Mouse (Mus musculus): ENCODE measurements around the gene Atf7ip. TPM values are rescaled to one million over a fixed set of nuclear protein-coding genes. Genes with fewer than 3 reads are reported as not detected.
A peak's percentile ranks its signal among the peaks of the same experiment; 100 is the strongest.

Atf7ip gene
- polyA plus RNA-seq, 1 experiment from 2014 or later = 31.2 TPM

GRCm38 (mm10) chr6:136522658-136523057 lies 16.7 kb downstream of the Atf7ip start:
- WGBS = 89% methylated on average over 5 of the region's 5 CpGs
- Histone ChIP-seq H3K9ac (ENCODE audit: low read depth, low read length) (no peak overlapping the region), H3K4me1 (replicated peaks; ENCODE audit: control insufficient read depth, insufficient read depth, low read length) (peaks cover 4% of the 10 kb centered on the region), H3K4me2 (no peak overlapping the region), H3K4me3 (ENCODE audit: low read depth, low read length) (no peak overlapping the region), H3K27ac (ENCODE audit: low read depth, low read length) (no peak overlapping the region), H3K27me3 (replicated peaks; ENCODE audit: control insufficient read depth, insufficient read depth, low read length) (no peaks in the 10 kb centered on the region), H3K9me3 (ENCODE audit: control insufficient read depth, low read length) (peaks cover 6% of the 10 kb centered on the region; the same call in 1 of the 2 replicates), H3K36me3 (ENCODE audit: control insufficient read depth, insufficient read depth, low read length) (peaks cover 13% of the 10 kb centered on the region; the same call in 1 of the 2 replicates)
- DNase-seq (ENCODE audit: low spot score) (no peak), ATAC-seq (replicated peaks; ENCODE audit: low FRiP score) (no peak)

GRCm38 (mm10) chr6:136524751-136525150 lies 18.8 kb downstream of the Atf7ip start:
- no peak overlapping the region for H3K4me2 ChIP-seq
- ATAC-seq (replicated peaks; ENCODE audit: low FRiP score) = no peak
- no peak overlapping the region for H3K4me3 ChIP-seq (ENCODE audit: low read depth, low read length)
- no peak overlapping the region for H3K27ac ChIP-seq (ENCODE audit: low read depth, low read length)
- H3K9me3 ChIP-seq (ENCODE audit: control insufficient read depth, low read length) = peaks cover 6% of the 10 kb centered on the region; the same call in 1 of the 2 replicates
- 84% methylated on average over 4 of the region's 4 CpGs for whole genome bisulfite sequencing
- H3K9ac ChIP-seq (ENCODE audit: low read depth, low read length) = no peak overlapping the region
- H3K4me1 ChIP-seq (replicated peaks; ENCODE audit: control insufficient read depth, insufficient read depth, low read length) = peaks cover 12% of the 10 kb centered on the region
- no peak for DNase-seq (ENCODE audit: low spot score)
- H3K36me3 ChIP-seq (ENCODE audit: control insufficient read depth, insufficient read depth, low read length) = peaks cover 17% of the 10 kb centered on the region; the same call in 1 of the 2 replicates
- no peaks in the 10 kb centered on the region for H3K27me3 ChIP-seq (replicated peaks; ENCODE audit: control insufficient read depth, insufficient read depth, low read length)

- peaks cover 6% of the 10 kb centered on the region; the same call in 1 of the 2 replicates for H3K9me3 ChIP-seq (ENCODE audit: control insufficient read depth, low read length)
- no peak overlapping the region for H3K4me2 ChIP-seq
- ATAC-seq (replicated peaks; ENCODE audit: low FRiP score) = no peak
- H3K4me1 ChIP-seq (replicated peaks; ENCODE audit: control insufficient read depth, insufficient read depth, low read length) = peaks cover 12% of the 10 kb centered on the region
- H3K4me3 ChIP-seq (ENCODE audit: low read depth, low read length) = no peak overlapping the region
- no peak for DNase-seq (ENCODE audit: low spot score)
- no peak overlapping the region for H3K27ac ChIP-seq (ENCODE audit: low read depth, low read length)
- no peak overlapping the region for H3K9ac ChIP-seq (ENCODE audit: low read depth, low read length)
- 94% methylated on average over 4 of the region's 4 CpGs for WGBS
- H3K27me3 ChIP-seq (replicated peaks; ENCODE audit: control insufficient read depth, insufficient read depth, low read length) = no peaks in the 10 kb centered on the region
- H3K36me3 ChIP-seq (ENCODE audit: control insufficient read depth, insufficient read depth, low read length) = peaks cover 17% of the 10 kb centered on the region; the same call in 1 of the 2 replicates
These were observed 19.6 kb downstream of the Atf7ip start for GRCm38 (mm10) chr6:136525567-136525966.

- Histone ChIP-seq H3K9me3 (ENCODE audit: control insufficient read depth, low read length) (peaks cover 6% of the 10 kb centered on the region; the same call in 1 of the 2 replicates), H3K4me1 (replicated peaks; ENCODE audit: control insufficient read depth, insufficient read depth, low read length) (peaks cover 25% of the 10 kb centered on the region), H3K4me3 (ENCODE audit: low read depth, low read length) (no peak overlapping the region), H3K9ac (ENCODE audit: low read depth, low read length) (no peak overlapping the region), H3K27me3 (replicated peaks; ENCODE audit: control insufficient read depth, insufficient read depth, low read length) (no peaks in the 10 kb centered on the region), H3K27ac (ENCODE audit: low read depth, low read length) (no peak overlapping the region), H3K4me2 (no peak overlapping the region), H3K36me3 (ENCODE audit: control insufficient read depth, insufficient read depth, low read length) (peaks cover 15% of the 10 kb centered on the region; the same call in 1 of the 2 replicates)
- WGBS = 55% methylated on average over 2 of the region's 2 CpGs
- ATAC-seq (replicated peaks; ENCODE audit: low FRiP score) (no peak), DNase-seq (ENCODE audit: low spot score) (no peak)
These were observed 23.2 kb downstream of the Atf7ip start for GRCm38 (mm10) chr6:136529156-136529555.

- Histone ChIP-seq H3K9me3 (ENCODE audit: control insufficient read depth, low read length) (no peaks in the 10 kb centered on the region), H3K4me3 (ENCODE audit: low read depth, low read length) (peak overlapping the region; percentile 21; the same call in 1 of the 2 replicates), H3K9ac (ENCODE audit: low read depth, low read length) (peak overlapping the region; percentile 41; the same call in 1 of the 2 replicates), H3K27ac (ENCODE audit: low read depth, low read length) (peak overlapping the region; percentile 77), H3K4me2 (peak overlapping the region; percentile 64), H3K27me3 (replicated peaks; ENCODE audit: control insufficient read depth, insufficient read depth, low read length) (no peaks in the 10 kb centered on the region), H3K4me1 (replicated peaks; ENCODE audit: control insufficient read depth, insufficient read depth, low read length) (peaks cover 36% of the 10 kb centered on the region), H3K36me3 (ENCODE audit: control insufficient read depth, insufficient read depth, low read length) (peaks cover 7% of the 10 kb centered on the region; the same call in 1 of the 2 replicates)
- WGBS = 29% methylated on average over 7 of the region's 7 CpGs
- ATAC-seq (replicated peaks; ENCODE audit: low FRiP score) (peak; percentile 50), DNase-seq (ENCODE audit: low spot score) (peak; percentile 39)
These were observed 25.8 kb downstream of the Atf7ip start for GRCm38 (mm10) chr6:136531792-136532230.

GRCm38 (mm10) chr6:136532535-136533291 lies 26.7 kb downstream of the Atf7ip start:
- H3K9me3 ChIP-seq (ENCODE audit: control insufficient read depth, low read length) = no peaks in the 10 kb centered on the region
- peak overlapping the region; percentile 75 for H3K27ac ChIP-seq (ENCODE audit: low read depth, low read length)
- peak overlapping the region; percentile 22; the same call in 1 of the 2 replicates for H3K9ac ChIP-seq (ENCODE audit: low read depth, low read length)
- peak; percentile 66 for DNase-seq (ENCODE audit: low spot score)
- ATAC-seq (replicated peaks; ENCODE audit: low FRiP score) = peak; percentile 82
- H3K27me3 ChIP-seq (replicated peaks; ENCODE audit: control insufficient read depth, insufficient read depth, low read length) = no peaks in the 10 kb centered on the region
- 32% methylated on average over 7 of the region's 7 CpGs for WGBS
- H3K4me2 ChIP-seq = peak overlapping the region; percentile 43
- peaks cover 7% of the 10 kb centered on the region; the same call in 1 of the 2 replicates for H3K36me3 ChIP-seq (ENCODE audit: control insufficient read depth, insufficient read depth, low read length)
- H3K4me1 ChIP-seq (replicated peaks; ENCODE audit: control insufficient read depth, insufficient read depth, low read length) = peaks cover 36% of the 10 kb centered on the region
- 0 out of 2 replicates have a peak overlapping the region, but pooled peaks have one; percentile 6 for H3K4me3 ChIP-seq (ENCODE audit: low read depth, low read length)

GRCm38 (mm10) chr6:136533804-136534203 lies 27.8 kb downstream of the Atf7ip start:
- no peak for DNase-seq (ENCODE audit: low spot score)
- Histone ChIP-seq H3K27me3 (replicated peaks; ENCODE audit: control insufficient read depth, insufficient read depth, low read length) (no peaks in the 10 kb centered on the region), H3K9ac (ENCODE audit: low read depth, low read length) (no peak overlapping the region), H3K4me3 (ENCODE audit: low read depth, low read length) (no peak overlapping the region), H3K4me1 (replicated peaks; ENCODE audit: control insufficient read depth, insufficient read depth, low read length) (peaks cover 31% of the 10 kb centered on the region), H3K36me3 (ENCODE audit: control insufficient read depth, insufficient read depth, low read length) (0 out of 2 replicates have a peak, but pooled peaks cover 5% of the 10 kb centered on the region), H3K27ac (ENCODE audit: low read depth, low read length) (no peak overlapping the region), H3K4me2 (no peak overlapping the region), H3K9me3 (ENCODE audit: control insufficient read depth, low read length) (no peaks in the 10 kb centered on the region)
- ATAC-seq (replicated peaks; ENCODE audit: low FRiP score) = no peak
- 79% methylated on average over 4 of the region's 4 CpGs for WGBS

- ATAC-seq (replicated peaks; ENCODE audit: low FRiP score) (no peak), DNase-seq (ENCODE audit: low spot score) (no peak)
- no peak overlapping the region for H3K9ac ChIP-seq (ENCODE audit: low read depth, low read length)
- no peak overlapping the region for H3K27ac ChIP-seq (ENCODE audit: low read depth, low read length)
- H3K36me3 ChIP-seq (ENCODE audit: control insufficient read depth, insufficient read depth, low read length) = 0 out of 2 replicates have a peak, but pooled peaks cover 5% of the 10 kb centered on the region
- H3K4me2 ChIP-seq = no peak overlapping the region
- 46% methylated on average over 3 of the region's 3 CpGs for WGBS
- H3K4me3 ChIP-seq (ENCODE audit: low read depth, low read length) = no peak overlapping the region
- no peaks in the 10 kb centered on the region for H3K27me3 ChIP-seq (replicated peaks; ENCODE audit: control insufficient read depth, insufficient read depth, low read length)
- H3K4me1 ChIP-seq (replicated peaks; ENCODE audit: control insufficient read depth, insufficient read depth, low read length) = peaks cover 29% of the 10 kb centered on the region
- no peaks in the 10 kb centered on the region for H3K9me3 ChIP-seq (ENCODE audit: control insufficient read depth, low read length)
These were observed 28.5 kb downstream of the Atf7ip start for GRCm38 (mm10) chr6:136534444-136534843.
